Mouse (Mus musculus) heart, postnatal 0 days (tissue): ENCODE results near the gene Vmn1r68. TPM values are rescaled to one million over a fixed set of nuclear protein-coding genes. Genes with fewer than 3 reads are reported as not detected.

Source experiments
- ATAC-seq: fragments of 200-750 bp; cut with Nextera tagmentation; 2 replicates; pipeline ENCODE4 v1.8.0; 2017; ENCODE audit warnings: low read depth, moderate number of reproducible peaks, moderate library complexity; ENCODE audit not compliant: insufficient read depth
- DNase-seq: peaks from one replicate; pipeline ENCODE4 v3.0.0-alpha.2; 2016; ENCODE audit warnings: low spot score
- H3K27ac ChIP-seq: fragments of 300-500 bp; sonication (generic); 2 replicates; pipeline ENCODE4 v1.5.1; 2014; ENCODE audit warnings: low read depth, mild to moderate bottlenecking
- H3K27me3 ChIP-seq: fragments of 300-500 bp; sonication (generic); 2 replicates; pipeline ENCODE4 v1.6.1; 2014; ENCODE audit warnings: low read length, mixed read lengths; ENCODE audit not compliant: control insufficient read depth, insufficient read depth
- H3K36me3 ChIP-seq: fragments of 300-500 bp; sonication (generic); replicated peaks from 2 replicates; pipeline ENCODE4 v1.6.1; 2014; ENCODE audit warnings: low read length, mixed read lengths; ENCODE audit not compliant: control insufficient read depth, insufficient read depth
- H3K4me1 ChIP-seq: fragments of 300-500 bp; sonication (generic); 2 replicates; pipeline ENCODE4 v1.6.1; 2014; ENCODE audit warnings: antibody characterized with exemption; ENCODE audit not compliant: control insufficient read depth, insufficient read depth
- H3K4me2 ChIP-seq: fragments of 300-500 bp; sonication (generic); 2 replicates; pipeline ENCODE4 v1.6.1; 2014; ENCODE audit warnings: low read depth, mild to moderate bottlenecking, low read length, moderate library complexity
- H3K4me3 ChIP-seq: fragments of 300-500 bp; sonication (generic); 2 replicates; pipeline ENCODE4 v1.5.1; 2014; ENCODE audit warnings: low read depth, low read length
- H3K9ac ChIP-seq: fragments of 300-500 bp; sonication (generic); replicated peaks from 2 replicates; pipeline ENCODE4 v1.6.1; 2014; ENCODE audit warnings: low read depth, low read length, mixed read lengths
- H3K9me3 ChIP-seq: fragments of 300-500 bp; sonication (generic); replicated peaks from 2 replicates; pipeline ENCODE4 v1.6.1; 2016; ENCODE audit warnings: low read length; ENCODE audit not compliant: control insufficient read depth
- CTCF ChIP-seq: IDR thresholded peaks from 2 replicates; pipeline ENCODE4 v1.5.1; 2016; ENCODE audit warnings: antibody characterized with exemption, control low read depth, low read depth
- EP300 ChIP-seq: IDR thresholded peaks from 2 replicates; pipeline ENCODE4 v1.6.1; 2016; ENCODE audit warnings: antibody characterized with exemption, low read depth
- WGBS: fragments of 180-500 bp; shearing (Covaris S2); extraction: QIAGEN DNeasy Blood & Tissue Kit; methylation state at CpG from one replicate; pipeline ENCODE4 v1.1.7; 2014; 5-methylcytosine and 5-hydroxymethylcytosine counted together
- polyA plus RNA-seq: library from polyadenylated mRNA; unstranded; fragments of >200 nt; fragmentation: Nextera tagmentation; extraction: Ambion mirVana; gene quantifications from 2 replicates; pipeline ENCODE4 v1.2.1, GENCODE M21; 2015
- total RNA-seq: library from RNA; depleted of rRNA; stranded (reverse); fragments of >200 nt; gene quantifications from 2 replicates; pipeline ENCODE4 v1.2.3, GENCODE M21; 2014; ENCODE audit warnings: low replicate concordance; rRNA removed

Gene Vmn1r68
- total and polyA plus RNA-seq, 2 experiments from 2014 or later, result not detected

- ATAC-seq (no peak), DNase-seq (no peak)
- no peak overlapping the region for H3K4me3 ChIP-seq
- H3K4me1 ChIP-seq, result no peaks in the 10 kb centered on the region
- H3K4me2 ChIP-seq, result no peak overlapping the region
- no peak overlapping the region for H3K9ac ChIP-seq
- no peak overlapping the region for H3K27ac ChIP-seq
- WGBS, result 49% methylated on average over 3 of the region's 3 CpGs
- H3K27me3 ChIP-seq, result no peaks in the 10 kb centered on the region
- TF ChIP-seq CTCF (no peak), EP300 (no peak)
- H3K36me3 ChIP-seq, result no peaks in the 10 kb centered on the region
- no peaks in the 10 kb centered on the region for H3K9me3 ChIP-seq
These were observed 100.1 kb downstream of the Vmn1r68 start for GRCm38 (mm10) chr7:10458166-10458565.

Other genes with a start within 250 kb of the Vmn1r68 start
- gene Vmn1r67, start 115.2 kb downstream of the Vmn1r68 start, total RNA-seq, result not detected in 2 replicates
- gene Vmn1r67, start 115.2 kb downstream of the Vmn1r68 start, polyA plus RNA-seq, result not detected in 2 replicates
- gene Zik1, start 63.1 kb downstream of the Vmn1r68 start, total RNA-seq, result 2.2 and 4.8 TPM in 2 replicates
- gene Zik1, start 63.1 kb downstream of the Vmn1r68 start, polyA plus RNA-seq, result 2.0 and 2.4 TPM in 2 replicates
- not detected in 2 replicates for gene Vmn1r69, start 55.2 kb upstream of the Vmn1r68 start, total RNA-seq
- not detected in 2 replicates for gene Vmn1r69, start 55.2 kb upstream of the Vmn1r68 start, polyA plus RNA-seq
- gene Vmn1r70, start 73.0 kb upstream of the Vmn1r68 start, total RNA-seq, result not detected in 2 replicates
- not detected in 2 replicates for gene Vmn1r70, start 73.0 kb upstream of the Vmn1r68 start, polyA plus RNA-seq
- gene Nlrp4b, start 129.3 kb upstream of the Vmn1r68 start, total RNA-seq, result not detected in 2 replicates
- not detected in 2 replicates for gene Nlrp4b, start 129.3 kb upstream of the Vmn1r68 start, polyA plus RNA-seq
- gene Vmn1r71, start 195.9 kb upstream of the Vmn1r68 start, total RNA-seq, result not detected in 2 replicates
- gene Vmn1r71, start 195.9 kb upstream of the Vmn1r68 start, polyA plus RNA-seq, result not detected in 2 replicates